Mouse (Mus musculus): ENCODE data around the gene Mgat3.

Mgat3 gene

DNA sequence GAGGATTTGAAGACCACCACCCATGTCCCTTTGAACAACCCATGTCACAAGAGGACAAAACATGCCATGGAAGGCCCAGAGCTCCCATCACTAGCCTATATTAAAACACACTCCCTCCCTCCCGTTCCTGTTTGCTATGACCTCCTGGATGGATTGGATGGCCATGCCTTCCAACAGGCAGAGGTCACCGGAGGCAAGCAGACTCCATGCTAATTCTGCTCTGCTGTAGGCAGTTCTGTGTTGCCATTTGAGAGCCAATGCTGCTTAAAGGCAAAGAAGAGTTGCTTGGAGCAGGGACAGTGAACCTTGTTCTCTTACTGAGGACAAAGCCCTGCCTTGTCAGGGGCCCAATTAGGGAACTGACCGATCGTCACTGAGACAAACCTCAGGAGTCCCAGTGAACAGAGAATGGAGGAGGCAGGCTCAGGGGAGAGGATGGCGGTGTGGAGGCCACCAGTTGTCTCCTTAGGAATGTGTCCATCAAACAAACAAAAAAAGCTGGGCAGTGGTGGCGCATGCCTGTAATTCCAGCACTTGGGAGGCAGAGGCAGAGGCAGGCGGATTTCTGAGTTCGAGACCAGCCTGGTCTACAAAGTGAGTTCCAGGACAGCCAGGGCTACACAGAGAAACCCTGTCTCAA is 86.0 kb downstream of the Mgat3 start:
- DNase-seq (ENCODE audit: low read depth) = no peak

DNA sequence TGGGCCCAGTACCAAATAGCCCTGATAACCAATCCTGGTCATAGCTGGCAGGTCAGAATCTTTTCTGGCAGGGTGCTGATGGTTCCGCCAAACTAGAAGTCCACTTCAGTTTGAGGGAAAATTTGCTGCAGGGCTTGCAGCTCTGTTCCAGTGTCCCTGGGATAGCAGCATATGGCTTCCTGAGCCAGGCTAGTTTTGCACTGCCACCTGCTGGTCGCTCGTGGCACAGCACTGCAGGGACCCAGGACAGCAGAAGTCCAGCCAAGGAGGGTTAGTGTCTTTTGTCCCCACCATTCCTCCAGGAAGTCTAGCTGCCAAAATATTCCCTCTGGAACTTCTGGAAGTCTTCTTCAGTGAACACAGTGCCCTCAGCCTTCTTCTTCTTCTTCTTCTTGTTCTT is 87.2 kb downstream of the Mgat3 start:
- peak; percentile 81 for DNase-seq (ENCODE audit: low read depth)

DNA sequence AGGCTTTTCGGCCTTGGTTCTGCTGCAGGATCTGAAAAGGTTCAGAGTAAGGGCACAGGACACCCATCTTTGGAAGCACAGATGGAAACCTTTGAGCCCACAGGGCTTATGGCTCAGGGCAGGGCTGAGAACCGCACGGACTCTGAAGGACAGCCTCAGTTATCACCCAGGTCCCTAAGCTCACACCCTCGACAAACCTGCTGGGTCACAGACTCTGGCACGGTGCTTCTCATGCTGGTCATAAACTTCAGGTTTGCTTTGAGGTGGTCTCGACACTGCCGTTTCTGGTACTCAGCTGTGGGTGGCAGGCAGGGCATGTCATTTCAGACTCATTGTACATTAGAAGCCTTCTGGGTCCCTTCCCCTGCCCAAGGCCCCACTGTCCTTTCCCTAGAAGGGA is 87.6 kb downstream of the Mgat3 start:
- DNase-seq (ENCODE audit: low read depth) = no peak

DNA sequence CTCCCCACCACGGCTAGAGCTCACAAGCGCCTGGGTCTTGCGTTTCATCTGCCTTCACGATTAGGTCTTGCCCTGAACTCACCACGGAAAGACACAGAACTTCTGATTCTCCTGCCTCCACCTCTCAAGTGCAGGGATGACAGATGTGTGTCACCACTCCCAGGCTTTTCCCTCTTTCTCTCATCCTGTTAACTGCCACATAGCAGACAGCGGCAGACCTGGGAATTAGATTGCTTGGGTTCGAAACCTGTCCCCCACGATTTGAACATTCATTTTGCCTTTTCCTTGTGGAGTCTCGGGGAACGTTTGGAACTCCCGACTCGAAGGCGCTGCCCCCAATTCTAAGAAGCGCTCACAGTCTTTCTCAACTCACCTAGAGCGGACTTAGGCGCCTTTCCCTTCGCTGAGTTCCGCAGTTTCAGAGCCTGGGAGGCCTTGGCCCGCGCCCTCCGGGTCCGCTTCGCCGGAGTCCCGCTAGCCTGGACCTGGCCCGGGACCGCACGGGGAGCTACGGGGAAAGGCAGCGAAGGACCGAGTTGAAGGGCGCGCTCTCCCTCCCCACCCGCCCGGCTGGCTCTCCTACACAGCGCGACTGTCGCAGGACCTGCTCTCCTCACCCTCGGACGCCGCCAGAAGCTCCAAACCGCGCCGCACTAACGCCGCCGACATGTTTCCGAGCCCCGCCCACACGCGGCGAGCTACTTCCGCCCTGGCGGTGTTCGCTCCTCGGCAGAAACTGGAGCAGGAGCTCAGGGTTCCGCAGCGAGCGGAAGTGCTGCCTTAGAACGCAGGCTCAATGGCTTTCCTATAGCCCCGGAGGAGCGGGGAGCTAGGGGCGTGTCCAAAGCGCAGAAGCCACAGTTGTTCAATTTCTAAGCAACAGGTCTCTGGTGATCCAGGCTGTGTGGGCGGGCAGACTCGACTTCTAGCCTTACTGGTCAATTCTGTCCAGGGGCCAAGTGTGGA is 90.4 kb downstream of the Mgat3 start, which contains the start of gene Rps19bp1:
Gene Rps19bp1 (minus strand): TSS at position 706 of the 966 bp plus-strand sequence.
- peak; percentile 96 for DNase-seq (ENCODE audit: low read depth)

All from 416B (cell line).